Mouse (Mus musculus) kidney, adult 2 months (tissue): Measurements from ENCODE around the gene Acaa1a. TPM values are rescaled to one million over a fixed set of nuclear protein-coding genes. Genes with fewer than 3 reads are reported as not detected.

Experiments
- DNase-seq: peaks from one replicate; pipeline ENCODE4 v3.0.0; 2021
- H3K27ac ChIP-seq: fragments of 200-500 bp; 2 replicates; pipeline ENCODE4 v1.5.1; 2012; ENCODE audit warnings: low read depth, low read length, control low read depth, inconsistent platforms; ENCODE audit not compliant: insufficient read depth
- H3K27me3 ChIP-seq: fragments of 200-500 bp; replicated peaks from 2 replicates; pipeline ENCODE4 v1.6.1; 2012; ENCODE audit warnings: mild to moderate bottlenecking, moderate library complexity, low read length, inconsistent platforms; ENCODE audit not compliant: control insufficient read depth, insufficient read depth
- H3K36me3 ChIP-seq: fragments of 200-500 bp; 2 replicates; pipeline ENCODE4 v1.6.1; 2012; ENCODE audit warnings: mild to moderate bottlenecking, moderate library complexity, low read length, inconsistent platforms; ENCODE audit not compliant: control insufficient read depth, insufficient read depth
- H3K4me1 ChIP-seq: fragments of 200-500 bp; 2 replicates; pipeline ENCODE4 v1.6.1; 2011; ENCODE audit warnings: low read length; ENCODE audit not compliant: control insufficient read depth, insufficient read depth
- H3K4me3 ChIP-seq: fragments of 200-500 bp; 2 replicates; pipeline ENCODE4 v1.5.1; 2011; ENCODE audit warnings: mild to moderate bottlenecking, low read depth, low read length, control low read depth; ENCODE audit not compliant: insufficient read depth
- CTCF ChIP-seq: fragments of 200-500 bp; conservative IDR thresholded peaks from 2 replicates; pipeline ENCODE4 v1.5.1; 2011; ENCODE audit warnings: low read depth, mild to moderate bottlenecking, control low read depth, low read length, moderate library complexity, mixed read lengths; ENCODE audit not compliant: insufficient read depth, insufficient read length
- POLR2A ChIP-seq: fragments of 200-500 bp; IDR thresholded peaks from one replicate; pipeline ENCODE4 v1.6.1; 2011; ENCODE audit warnings: low read depth, low read length, control low read depth
- WGBS: fragments of 180-500 bp; shearing (Covaris S2); methylation state at CpG from one replicate; pipeline ENCODE4 v1.1.7; 2018; 5-methylcytosine and 5-hydroxymethylcytosine counted together
- polyA plus RNA-seq: library from polyadenylated mRNA; depleted of rRNA; stranded (reverse); fragments of >200 nt; gene quantifications from 2 replicates; pipeline ENCODE4 v1.2.3, GENCODE M21; 2012

Acaa1a gene
- polyA plus RNA-seq, 1 experiment = 229 TPM

DNA sequence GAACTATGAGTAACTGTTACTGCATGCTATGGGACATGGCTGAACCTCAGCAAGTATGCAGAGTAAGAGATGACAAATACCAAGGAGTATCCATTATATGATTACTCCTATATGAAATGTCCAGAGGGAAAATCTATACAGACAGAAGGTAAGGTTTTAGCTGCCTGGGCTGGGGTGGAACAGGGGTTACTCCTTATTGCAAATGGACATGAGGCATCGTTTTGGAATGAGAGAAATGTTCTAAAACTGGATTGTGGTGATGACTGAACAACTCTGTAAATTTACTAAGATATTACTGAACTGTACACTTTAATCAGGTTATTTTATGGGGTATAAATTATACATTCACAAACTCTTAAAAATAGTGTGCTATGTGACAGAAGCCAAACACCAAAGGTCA is 20.6 kb upstream of the Acaa1a start:
- H3K36me3 ChIP-seq = no peaks in the 10 kb centered on the region
- H3K4me1 ChIP-seq = peaks cover 6% of the 10 kb centered on the region; the same call in 1 of the 2 replicates
- no peak for TF ChIP-seq POLR2A
- no peak for TF ChIP-seq CTCF
- 74% methylated on average over 1 of the region's 1 CpGs for WGBS
- no peak for DNase-seq
- no peaks in the 10 kb centered on the region for H3K27me3 ChIP-seq
- no peak overlapping the region for H3K4me3 ChIP-seq
- H3K27ac ChIP-seq = no peak overlapping the region

DNA sequence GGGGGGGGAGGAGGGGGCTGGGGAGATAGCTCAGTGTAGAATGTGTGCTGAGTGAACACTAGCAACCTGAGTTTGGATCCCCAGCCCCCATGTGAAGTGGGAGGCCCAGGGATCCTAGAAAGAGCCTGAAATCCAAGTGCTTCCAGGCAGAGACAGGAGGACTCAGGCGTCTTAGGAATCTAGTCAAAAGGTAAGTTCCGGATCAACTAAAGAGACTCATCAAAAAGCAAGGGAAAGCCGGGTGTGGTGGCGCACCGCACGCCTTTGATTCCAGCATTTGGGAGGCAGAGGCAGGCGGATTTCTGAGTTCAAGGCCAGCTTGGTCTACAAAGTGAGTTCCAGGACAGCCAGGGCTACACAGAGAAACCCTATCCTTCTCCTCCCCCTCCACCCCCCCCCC is 19.0 kb upstream of the Acaa1a start:
- no peak overlapping the region for H3K4me3 ChIP-seq
- H3K27ac ChIP-seq = no peak overlapping the region
- no peak for DNase-seq
- WGBS = 80% methylated on average over 7 of the region's 7 CpGs
- no peaks in the 10 kb centered on the region for H3K36me3 ChIP-seq
- H3K4me1 ChIP-seq = peaks cover 4% of the 10 kb centered on the region; the same call in 1 of the 2 replicates
- no peaks in the 10 kb centered on the region for H3K27me3 ChIP-seq
- no peak for TF ChIP-seq POLR2A
- no peak for TF ChIP-seq CTCF

DNA sequence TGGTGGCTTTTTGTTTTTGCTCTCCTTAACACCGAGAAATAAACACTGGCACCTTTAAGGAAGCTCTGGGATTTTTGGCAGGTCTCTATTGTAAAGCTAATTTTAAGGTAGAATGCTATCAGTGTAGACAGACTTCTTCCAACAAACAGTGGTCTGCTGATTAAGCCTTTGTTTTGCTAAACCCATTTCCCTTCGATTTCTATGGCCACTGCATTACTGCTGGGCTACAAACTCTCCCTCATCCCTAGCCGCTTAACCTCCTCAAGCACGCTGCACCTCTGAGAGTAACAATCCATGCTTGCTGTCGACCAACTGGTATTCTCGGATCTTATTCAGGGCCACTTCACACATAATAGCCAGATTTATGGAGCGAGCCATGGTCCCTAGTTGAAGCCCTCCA is 18.5 kb upstream of the Acaa1a start:
- Histone ChIP-seq H3K4me3 (peak overlapping the region; percentile 72), H3K27me3 (no peaks in the 10 kb centered on the region), H3K36me3 (no peaks in the 10 kb centered on the region), H3K4me1 (peaks cover 4% of the 10 kb centered on the region; the same call in 1 of the 2 replicates), H3K27ac (no peak overlapping the region)
- no peak for DNase-seq
- WGBS = 13% methylated on average over 7 of the region's 7 CpGs
- TF ChIP-seq CTCF = no peak
- no peak for TF ChIP-seq POLR2A

DNA sequence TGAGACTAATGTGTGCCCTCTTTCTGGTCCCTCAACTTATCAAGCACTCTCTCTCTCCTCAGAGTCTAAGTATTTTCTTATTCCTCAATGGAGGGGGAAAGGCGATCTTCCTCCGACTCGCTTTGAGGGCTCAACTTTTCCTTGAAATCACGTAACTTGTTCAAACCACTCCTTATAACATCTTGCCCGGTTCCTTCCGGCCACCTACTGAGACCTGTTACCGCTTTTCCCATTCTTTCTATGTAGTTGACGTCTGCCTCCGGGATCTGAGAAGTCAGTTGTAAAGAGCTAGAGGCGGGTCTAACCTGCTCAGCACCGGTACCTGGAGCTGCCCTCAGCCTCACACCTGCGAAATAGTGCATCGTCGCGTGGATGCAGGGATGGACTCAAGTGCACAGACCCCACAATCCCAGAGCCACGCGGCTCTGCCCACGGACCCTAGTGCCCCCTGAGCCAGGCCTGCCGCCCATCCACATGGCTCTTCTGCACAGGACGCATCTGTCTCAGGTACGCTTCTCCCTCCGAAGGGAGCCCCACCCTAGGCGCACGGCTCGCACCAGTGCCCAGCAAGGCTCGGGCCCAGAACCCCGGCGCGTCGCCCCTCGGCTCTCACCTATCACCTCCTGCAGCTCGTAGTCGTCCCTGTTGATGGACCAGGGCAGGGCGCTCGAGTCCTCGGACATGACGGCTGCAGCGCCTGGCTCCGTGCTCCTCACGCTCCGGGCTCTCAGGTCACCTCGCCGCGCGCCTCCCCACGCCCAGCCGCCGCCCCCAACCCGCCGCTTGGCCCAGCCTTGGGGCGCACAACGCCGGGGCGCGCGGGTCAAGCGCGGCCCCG is 17.9 kb upstream of the Acaa1a start:
- DNase-seq = peak; percentile 25
- no peaks in the 10 kb centered on the region for H3K27me3 ChIP-seq
- H3K27ac ChIP-seq = peak overlapping the region; percentile 100
- WGBS = under 1% methylated on average over 59 of the region's 59 CpGs
- peak overlapping the region; percentile 72 for H3K4me3 ChIP-seq
- H3K36me3 ChIP-seq = no peaks in the 10 kb centered on the region
- no peak for TF ChIP-seq CTCF
- TF ChIP-seq POLR2A = no peak
- peaks cover 6% of the 10 kb centered on the region; the same call in 1 of the 2 replicates for H3K4me1 ChIP-seq

DNA sequence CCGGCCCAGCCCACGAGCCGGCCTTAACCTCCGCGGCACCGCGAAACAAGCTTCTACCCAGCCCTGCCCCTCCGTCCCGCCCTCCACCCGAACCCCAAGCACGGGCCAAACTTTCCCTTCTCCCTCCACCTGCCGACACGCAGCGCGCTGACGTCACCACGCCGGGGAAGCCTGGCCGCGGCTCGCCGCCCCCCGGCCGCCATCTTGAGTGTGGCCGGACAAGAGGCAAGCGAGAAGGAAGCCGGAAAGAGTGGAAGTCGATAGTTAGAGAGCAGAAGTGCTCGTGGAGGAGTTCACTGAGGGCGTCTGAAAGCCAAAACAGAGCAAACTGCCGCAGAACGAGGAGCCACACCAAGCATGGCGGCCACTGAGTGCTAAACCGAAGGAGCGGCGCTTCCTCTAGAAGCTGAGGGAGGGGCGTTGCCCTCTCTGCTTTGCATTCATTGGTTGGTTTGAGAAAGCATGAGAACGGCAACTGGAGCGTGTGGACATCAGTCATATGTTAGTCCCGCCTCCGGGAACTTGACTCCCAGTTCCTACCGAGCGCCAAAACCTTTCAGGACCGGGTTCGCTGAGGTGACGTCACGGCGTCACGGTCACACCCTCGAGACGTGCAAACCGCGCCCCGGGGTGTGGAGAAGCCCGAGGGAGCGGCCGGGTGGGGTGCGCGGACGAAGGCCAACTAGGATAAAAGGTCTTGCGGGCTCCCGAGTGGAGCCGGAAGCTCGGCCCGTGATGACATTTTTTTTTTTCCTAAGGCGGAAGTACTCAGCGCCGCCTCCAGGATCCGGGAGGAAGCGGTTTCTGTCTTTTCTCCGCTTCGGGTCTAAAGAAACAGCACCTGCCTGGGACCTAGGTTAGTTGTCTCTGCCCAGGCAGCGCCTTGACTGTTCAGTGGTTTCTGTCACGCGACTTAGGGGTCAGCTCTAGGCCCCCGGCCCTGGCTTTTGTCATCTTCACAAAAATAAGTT is 16.9 kb upstream of the Acaa1a start, which contains the start of gene Oxsr1:
Oxsr1 (minus strand) TSS at position 139 of the 971 bp plus-strand sequence.
- peak; percentile 100 for DNase-seq
- H3K4me3 ChIP-seq = peak within 1 kb of the TSS; percentile 72
- under 1% methylated on average over 76 of the region's 76 CpGs for WGBS
- H3K27me3 ChIP-seq = no peaks in the 10 kb centered on the region
- no peak for TF ChIP-seq POLR2A
- TF ChIP-seq CTCF = peak; percentile 40
- H3K36me3 ChIP-seq = no peaks in the 10 kb centered on the region
- peaks cover 6% of the 10 kb centered on the region; the same call in 1 of the 2 replicates for H3K4me1 ChIP-seq
- peak within 1 kb of the TSS; percentile 100 for H3K27ac ChIP-seq

DNA sequence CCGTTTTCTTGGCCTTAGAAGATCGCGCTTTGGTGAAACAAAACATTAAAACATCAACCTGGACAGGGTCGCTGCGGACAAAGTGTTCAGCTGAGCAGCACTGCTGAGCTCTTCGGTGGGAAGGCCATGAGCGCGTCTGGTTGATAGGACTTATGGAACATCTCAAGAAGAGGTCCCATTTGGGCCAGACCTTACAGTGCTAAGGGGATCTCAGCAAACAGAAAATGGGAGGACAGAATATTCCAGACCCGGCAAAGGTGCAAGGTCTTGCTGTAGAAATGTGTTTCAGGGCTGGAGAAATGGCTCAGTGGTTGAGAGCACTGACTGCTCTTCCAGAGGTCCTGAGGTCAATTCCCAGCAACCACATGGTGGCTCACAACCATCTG is 16.2 kb upstream of the Acaa1a start:
- DNase-seq = no peak
- no peaks in the 10 kb centered on the region for H3K27me3 ChIP-seq
- no peaks in the 10 kb centered on the region for H3K36me3 ChIP-seq
- H3K4me3 ChIP-seq = peak overlapping the region; percentile 61
- H3K4me1 ChIP-seq = peaks cover 6% of the 10 kb centered on the region; the same call in 1 of the 2 replicates
- TF ChIP-seq CTCF = no peak
- no peak for TF ChIP-seq POLR2A
- peak overlapping the region; percentile 88 for H3K27ac ChIP-seq
- WGBS = 2% methylated on average over 9 of the region's 9 CpGs

DNA sequence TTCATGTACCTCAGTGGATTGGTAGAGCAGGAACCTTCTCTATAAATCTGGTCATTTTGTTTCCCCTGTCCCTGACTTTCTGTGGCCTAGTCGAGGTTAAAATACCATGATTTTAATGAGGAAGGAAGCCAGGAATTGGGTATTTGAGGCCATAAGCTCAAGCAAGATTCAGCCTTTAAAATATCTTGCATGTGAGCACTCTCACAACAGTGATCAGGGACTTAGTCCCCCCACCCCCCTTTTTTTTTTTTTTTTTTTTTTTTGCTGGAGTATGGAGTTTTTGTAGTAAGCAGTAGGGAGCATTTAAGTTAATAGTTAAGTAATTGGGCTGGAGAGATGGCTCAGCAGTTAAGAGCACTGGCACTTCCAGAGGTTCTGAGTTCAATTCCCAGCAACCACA is 15.3 kb upstream of the Acaa1a start:
- Histone ChIP-seq H3K27ac (no peak overlapping the region), H3K4me1 (peaks cover 6% of the 10 kb centered on the region; the same call in 1 of the 2 replicates), H3K4me3 (no peak overlapping the region), H3K27me3 (no peaks in the 10 kb centered on the region), H3K36me3 (no peaks in the 10 kb centered on the region)
- 57% methylated on average over 1 of the region's 1 CpGs for WGBS
- TF ChIP-seq CTCF = no peak
- no peak for DNase-seq
